Mouse (Mus musculus) thymus, postnatal 25 days (tissue): Measurements from ENCODE around the gene Ankrd63.

Experiments
- DNase-seq: peaks from one replicate; pipeline ENCODE4 v3.0.0; 2022

The Ankrd63 gene

DNA sequence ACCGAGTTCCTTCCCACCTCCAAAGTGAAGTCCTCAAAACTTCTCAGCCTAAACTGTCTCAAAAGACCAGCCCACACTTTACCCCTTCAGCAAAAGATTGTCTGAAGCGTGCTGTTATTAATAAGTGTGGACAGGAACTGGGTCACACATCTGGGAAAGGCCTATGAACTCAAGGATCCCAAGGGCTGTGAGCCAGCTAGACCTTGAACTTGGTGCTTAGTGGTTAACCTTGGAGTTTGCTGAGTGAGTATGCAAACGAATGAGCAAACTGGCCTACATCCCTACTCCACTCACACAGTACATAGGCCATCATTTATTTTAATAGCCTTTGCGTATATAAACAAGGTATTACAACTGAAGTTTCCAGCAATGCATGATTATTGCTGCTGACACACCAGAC lies 21.7 kb upstream of the Ankrd63 start:
- DNase-seq, result no peak

DNA sequence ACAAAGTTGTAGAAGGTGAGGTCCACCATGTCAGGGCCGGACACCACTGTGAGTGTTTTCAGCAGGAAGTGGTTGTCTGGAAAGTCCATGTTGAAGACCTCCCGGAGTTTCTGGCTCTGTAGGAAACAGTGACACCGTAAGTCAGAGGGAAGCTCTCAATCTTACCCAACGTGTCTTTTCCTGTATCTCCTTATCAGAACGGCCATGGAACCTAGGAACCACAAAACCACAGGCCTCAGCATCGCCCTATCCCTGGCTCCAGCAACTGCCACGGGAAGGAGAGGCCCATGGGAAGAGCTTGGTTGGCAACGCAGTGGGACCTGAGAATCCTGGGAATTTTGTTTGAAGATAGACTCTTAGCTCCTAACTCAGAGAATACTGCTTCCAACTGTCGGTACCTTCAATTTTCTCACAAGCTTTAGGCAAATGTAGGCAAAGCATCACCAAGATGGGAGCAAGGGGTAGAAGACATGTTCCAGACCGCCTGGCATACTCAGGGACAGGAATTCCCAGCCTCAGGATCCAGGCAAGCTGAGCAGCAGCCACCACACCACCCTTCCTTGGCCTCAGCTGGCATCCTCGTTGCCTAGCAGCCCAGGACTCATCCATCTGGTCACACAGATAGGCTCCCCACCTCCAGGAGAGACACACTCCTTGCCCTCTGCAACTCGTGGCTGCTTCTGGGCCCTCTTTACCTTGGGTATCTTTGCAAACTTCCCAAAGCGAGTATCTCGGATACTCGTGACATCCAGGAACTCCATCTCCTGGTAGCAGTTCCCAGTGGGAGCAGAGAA lies 20.1 kb upstream of the Ankrd63 start:
- DNase-seq, result no peak

DNA sequence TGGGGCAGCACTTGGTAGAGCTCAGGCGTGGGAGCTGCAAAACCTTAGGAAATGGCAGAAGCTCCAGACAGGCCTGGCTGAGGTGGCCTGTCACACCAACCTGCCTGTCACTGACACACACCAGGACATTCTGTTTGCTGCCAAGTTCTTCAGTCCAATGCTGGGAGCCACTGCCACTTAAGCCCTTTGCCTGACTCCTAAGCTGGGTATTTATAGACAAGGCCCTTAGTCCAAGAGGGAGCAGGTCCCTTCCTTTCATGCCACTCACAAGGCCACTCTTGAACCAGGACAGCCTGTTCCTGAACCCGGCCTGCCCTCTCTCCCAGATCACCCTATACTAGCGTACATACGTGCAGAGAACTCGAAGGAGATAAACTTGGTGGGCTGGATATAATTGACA lies 12.9 kb upstream of the Ankrd63 start:
- no peak for DNase-seq

DNA sequence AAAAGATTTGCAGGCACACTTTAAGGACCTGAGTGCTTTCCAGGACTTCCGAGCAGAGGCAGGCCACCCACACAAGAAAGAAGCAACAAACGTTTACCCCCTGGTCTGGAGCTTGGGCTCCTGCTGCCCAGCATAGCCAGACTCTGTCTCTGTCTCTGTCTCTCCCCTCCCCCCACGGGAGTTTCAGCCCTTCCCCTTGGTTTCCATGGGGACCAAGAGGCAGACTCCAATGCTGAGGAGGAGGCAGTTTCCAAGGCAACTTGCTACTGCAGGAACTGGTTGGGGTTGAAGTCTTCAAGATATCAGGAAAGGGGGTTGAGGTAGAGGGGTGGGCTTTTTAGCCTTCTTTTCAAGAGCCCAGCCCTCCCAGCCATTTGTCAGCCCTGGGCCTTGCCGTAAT lies 10.5 kb upstream of the Ankrd63 start:
- no peak for DNase-seq

DNA sequence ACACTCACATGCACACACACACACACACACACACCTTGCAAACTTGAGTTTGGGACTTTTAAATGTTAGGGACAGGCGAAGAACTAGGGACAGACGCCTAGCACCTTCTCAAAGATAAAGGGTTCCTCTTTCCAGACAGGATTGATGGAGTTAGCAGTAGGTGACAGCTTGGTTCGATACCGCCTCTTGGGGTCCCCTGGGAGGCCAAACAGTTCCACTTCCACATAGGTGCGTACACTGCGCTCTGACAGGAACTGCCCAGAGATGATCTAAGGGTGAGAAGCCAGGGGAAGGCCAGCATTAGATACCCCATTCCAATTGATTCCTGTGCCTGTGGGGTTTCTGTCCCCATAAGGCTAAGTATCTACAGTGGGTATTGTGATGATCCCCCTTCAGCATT lies 9.9 kb upstream of the Ankrd63 start:
- no peak for DNase-seq

DNA sequence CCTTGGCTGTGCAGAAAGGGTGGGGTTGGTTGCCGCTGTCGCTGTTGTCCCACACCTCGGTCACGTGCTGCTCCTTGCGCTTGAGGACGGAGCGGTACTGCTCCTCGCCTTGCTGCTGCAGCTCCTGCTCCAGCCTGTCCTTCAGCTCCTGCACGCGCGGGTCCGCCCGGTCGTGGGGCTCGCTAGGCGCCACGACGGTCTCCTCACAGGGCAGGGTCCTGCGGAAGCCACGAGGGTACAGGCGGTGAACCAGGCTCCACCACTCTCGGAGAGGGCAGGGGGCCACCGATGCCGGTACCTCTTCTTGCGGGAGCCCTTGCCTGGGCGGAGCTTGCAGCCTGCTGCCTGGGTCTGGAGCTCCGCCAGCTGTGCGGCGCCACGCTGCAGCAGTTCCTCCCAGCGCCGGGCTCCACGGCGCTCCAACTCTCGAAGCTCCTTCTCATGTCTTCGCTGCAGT lies 7.3 kb upstream of the Ankrd63 start:
- DNase-seq, result peak; percentile 38

DNA sequence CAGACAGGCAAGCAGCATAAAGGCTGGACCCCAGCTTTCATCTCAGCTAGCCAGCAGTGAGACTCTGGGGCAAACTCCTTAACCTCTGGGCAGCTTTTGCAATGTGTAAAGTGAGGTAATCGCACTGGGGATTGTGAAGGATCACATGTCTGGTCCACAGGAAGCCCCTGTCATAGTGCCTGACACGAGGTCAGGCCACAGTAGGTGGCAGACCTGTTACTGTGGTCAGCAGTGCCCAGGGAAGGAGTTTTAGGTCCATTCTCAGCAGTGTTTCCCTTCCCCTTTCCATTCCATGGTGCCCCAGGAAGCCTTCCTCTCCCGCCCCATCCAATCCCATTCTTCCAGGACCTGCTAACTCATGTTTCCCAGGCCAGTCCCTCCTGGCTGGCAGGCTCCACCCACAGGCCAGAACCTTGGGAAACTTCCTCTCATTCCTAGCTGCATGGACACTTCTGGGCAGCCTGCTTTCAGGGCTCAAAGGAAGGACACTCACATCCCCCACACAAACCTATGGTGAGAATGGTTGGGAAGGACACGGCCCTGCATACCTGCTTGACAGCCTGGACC lies 6.0 kb upstream of the Ankrd63 start:
- no peak for DNase-seq

DNA sequence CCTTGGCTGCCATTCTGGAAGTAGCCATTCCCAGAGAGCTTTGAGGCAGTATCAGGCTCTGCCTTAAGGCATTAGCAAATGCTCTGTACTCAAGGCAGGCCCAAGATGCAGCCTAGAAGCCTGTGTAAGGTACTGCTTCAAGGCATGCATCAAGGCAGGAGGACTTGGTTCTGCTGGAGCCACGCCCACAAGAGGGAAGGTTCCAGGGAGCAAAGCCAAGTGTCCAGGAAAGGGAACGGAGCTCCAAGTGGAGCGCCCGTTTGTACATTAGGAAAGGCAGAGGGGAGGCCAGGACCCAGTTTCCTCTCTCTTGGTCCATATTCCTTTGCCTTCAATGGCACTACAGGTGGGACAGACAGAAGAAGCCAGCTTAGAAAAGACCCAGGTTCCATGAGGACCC lies 4.7 kb upstream of the Ankrd63 start:
- no peak for DNase-seq

DNA sequence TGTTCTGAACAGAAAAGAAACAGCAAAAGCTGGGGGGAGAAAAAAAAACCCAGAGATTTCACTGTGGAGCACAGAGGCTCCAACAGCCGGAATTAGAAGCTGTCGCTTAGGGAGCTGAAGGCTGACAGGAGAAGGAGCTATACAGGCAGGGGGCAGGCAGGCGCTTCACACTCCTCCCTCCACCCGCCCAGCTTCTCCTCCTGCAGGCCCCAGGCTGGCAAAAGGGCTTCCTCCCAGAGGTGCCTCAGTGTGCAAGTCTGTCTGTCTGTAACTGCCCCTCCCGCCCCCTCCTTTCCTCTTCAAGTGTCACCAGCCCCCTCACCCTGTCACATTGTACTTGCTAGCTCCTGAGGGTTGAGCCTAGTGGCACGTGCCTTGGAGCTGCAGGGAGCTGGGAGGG lies 2.7 kb upstream of the Ankrd63 start:
- no peak for DNase-seq

DNA sequence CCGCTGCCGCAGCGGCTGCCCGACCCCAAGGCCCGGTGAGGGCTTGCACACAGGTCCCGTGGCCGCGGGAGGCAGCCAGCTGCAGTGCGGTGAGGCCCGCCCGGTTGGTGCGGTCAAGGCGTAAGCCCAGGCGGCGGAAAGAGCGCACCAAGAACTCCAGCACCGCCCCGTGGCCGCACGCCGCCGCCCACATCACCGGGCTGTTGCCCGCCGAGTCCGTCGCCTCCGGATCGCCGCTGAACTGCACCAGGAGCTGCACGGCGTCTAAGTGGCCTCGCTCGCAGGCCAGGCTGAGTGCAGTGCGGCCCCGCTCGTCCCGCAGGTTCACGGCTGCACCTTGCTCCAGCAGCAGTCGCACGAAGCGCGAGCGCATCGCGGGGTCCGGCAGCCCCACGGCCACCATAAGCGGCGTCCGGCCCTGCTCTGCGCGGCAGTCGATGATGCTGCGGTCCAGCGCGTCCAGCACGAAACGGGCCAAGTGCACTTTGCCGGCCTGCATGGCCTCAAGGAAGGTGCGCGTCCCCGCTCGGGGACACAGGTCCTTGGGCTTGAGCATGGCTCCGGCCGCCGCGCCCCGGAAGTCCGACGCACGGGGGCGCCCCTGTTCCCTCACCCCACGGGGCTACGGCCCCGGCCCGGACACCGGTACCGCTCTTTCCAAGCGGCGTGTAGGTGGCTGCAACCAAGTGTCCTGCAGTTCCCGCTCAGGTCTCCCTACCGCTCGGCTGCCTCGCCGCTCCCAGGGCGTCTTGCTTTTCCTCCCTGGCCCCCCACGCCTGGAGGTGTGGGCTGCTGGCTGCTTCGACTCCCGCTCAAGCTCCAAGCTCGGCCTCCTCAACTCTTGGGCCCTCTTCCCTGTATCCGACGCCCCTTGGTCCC lies 641 bp downstream of the Ankrd63 start:
- peak; percentile 38 for DNase-seq

DNA sequence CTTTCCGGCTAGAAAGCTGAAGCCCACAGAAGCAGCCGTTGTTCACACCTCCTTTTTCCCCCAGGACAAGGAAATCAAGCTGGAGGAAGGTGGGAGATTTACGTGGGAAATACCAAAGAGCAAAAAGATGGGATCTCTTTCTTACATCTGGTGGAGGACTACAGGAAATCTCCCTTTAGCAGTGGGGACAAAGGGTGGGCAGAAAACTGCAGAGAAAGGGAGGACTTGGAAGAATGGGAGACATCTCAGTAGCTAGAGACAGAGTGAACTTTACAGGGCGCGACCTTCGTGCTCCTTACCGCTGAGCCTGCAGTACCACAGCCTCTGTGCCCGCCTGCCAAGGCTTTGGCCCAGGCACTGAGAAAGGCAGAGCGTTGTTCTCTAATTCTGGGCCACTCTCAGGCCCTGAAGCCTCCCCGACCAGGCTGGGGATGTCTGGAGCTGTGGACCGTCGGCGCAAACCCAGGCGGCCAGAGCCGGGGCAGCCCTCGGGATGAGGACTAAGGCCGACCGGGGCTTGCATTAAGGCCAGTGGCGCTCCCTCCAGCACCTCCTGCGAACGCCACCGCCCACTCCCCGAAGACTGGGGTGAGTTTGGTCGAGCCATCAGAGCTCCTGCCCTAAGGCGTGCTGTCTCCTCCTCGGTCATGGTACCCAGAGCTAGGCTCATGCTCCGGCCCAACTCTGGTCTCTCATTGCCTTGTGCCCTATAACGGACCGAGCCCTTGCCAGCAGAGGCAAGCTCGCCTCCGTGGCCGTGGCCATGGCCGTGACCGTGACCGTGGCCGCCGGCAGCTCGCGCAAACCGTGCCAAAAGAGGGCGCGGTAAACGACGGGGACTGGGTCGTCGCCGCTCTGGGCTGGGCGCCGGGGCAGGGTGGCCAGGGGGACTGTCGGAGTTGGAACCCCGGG lies 1.5 kb downstream of the Ankrd63 start:
- no peak for DNase-seq

DNA sequence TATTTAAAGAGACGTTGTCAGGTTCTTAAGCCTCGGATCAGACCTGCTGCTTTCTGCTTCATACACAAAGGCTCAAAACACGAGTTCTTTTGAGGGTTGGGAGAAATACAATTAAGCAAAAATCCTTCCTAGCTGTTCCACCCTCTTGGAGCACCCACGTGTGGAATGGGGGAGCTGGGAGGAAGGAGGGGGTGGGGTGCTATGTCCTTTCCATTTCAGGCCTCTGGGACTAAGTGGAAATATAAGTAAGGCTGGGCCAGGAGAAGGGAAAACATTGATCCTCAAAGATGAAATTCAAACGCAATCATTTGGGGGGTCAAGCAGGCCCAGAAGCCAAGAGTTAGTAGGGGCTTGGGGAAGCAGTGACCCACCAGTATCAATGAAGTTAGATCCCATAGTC lies 2.6 kb downstream of the Ankrd63 start:
- DNase-seq, result no peak

DNA sequence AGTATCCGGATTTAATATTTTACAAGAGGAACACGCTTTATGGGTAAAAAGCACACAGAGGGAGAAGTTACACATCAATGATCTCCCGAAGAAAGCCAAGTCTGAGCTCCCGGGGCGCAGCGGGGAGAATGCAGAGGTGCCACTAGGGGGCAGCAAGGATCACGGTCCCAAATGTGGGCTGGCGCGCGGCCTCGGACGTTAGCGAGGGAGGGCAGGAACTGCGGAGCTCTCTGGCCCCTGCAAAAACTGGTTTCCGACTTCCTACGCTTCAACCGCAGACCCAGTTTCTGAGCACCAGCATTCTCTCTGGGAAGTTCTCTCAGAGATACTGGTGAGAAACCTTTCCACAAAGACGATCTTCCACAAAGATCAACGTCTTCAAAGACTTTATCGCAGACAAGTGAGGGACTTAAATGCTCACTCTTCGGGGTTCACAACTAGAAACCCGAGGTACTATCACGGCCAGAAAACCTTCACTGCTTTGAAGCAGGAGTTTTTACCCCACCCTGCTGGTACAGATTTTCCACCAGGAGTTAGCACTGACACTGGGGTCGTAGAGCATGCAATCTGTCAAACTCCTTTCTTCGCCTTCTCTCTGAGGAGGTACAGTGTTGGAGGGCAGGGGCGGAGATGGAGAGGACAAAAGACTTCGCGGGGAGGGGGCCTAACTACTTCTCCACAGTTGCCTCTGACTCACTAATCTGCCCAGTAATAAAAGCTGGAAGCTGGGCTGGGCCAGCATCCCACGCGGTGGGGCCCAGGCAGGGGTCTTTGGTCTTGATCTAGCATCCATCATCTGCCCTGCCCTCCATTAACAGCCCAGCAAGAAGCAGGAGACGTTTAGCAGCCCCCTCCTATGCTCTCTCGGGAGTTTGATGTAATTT lies 3.3 kb downstream of the Ankrd63 start:
- DNase-seq, result peak; percentile 83

DNA sequence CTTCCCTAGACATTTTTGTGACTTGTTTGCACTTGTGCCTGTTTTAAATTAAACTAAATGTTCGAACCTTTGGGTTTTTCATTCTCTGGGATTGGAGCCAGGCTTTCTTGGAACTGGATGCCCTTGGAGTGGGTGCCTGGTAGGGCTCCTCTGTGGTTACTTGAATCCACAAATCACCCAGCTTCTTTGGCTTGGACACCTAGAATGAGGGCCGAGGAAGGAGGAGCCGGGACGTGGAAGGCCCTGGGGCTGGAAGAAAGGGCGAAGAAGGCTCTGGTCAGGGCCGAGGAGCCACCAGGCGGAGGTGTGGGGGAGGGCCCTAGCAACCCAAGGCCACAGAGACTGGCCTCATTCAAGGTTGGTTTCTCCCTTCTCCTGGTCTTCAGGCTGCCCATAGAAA lies 5.8 kb downstream of the Ankrd63 start:
- DNase-seq, result no peak

DNA sequence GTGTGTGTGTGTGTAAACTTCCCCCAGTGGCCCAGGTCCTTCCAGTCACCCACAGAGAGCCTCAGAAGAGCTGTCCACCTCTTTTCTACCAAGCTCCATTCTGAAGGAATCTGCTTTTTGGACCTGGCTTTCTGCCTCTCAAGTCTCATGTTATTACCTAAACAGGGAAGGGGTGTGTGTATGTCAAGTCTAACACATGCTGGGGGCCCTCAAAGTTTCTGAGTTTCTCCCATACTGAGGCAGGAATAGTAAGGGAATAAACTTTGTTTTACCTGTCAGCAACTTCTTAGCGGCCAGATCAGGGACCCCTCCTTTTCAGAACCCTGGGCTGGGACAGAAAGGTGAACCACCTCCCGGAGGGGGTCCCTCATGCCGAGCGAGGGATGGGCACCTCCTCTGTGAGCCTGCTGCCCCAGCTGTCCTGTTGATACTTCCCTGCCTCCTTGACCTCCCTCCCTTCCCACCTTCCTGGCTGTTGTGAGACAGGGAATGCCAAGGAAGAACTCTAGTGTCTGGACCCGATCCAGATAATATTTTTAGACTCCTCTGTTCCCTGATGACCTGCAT lies 6.4 kb downstream of the Ankrd63 start:
- DNase-seq, result no peak

DNA sequence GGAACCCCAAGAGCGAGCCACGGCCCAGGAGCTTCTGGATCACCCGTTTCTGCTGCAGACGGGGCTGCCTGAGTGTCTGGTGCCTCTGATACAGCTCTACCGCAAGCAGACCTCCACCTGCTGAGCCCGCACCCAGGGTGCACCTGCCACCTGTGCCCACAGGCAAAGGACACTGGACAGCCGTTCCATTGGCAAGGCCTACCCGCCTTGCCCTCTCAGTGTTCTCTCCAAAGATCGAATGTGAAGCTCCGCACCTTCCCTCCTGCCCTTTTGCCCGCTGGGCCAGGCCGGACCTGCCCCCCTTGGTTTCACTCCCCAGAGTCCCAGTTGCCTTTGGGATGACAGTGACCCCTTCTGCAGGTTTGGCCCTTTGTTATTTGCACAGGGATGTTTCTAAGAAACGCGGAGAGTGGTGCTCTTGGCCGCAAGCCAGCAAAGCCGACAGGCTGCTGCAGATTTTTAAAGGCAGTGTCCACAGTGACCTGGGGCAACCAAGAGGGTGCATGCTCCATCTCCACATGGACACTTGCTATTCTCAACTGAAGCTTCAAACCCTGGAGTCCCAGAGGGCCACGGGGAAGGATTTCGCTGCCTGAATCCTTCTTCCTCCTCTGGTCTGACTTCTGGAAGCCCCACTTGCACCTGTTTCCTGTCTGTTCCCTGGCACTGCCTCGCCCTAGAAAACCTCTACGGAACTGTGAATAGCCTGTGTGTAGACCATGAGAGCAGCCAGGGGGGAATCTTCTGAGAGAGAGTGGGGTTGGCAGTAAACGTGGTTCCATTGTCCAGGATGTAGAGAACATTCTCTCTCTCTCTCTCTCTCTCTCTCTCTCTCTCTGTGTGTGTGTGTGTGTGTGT lies 7.1 kb downstream of the Ankrd63 start:
- peak; percentile 43 for DNase-seq

DNA sequence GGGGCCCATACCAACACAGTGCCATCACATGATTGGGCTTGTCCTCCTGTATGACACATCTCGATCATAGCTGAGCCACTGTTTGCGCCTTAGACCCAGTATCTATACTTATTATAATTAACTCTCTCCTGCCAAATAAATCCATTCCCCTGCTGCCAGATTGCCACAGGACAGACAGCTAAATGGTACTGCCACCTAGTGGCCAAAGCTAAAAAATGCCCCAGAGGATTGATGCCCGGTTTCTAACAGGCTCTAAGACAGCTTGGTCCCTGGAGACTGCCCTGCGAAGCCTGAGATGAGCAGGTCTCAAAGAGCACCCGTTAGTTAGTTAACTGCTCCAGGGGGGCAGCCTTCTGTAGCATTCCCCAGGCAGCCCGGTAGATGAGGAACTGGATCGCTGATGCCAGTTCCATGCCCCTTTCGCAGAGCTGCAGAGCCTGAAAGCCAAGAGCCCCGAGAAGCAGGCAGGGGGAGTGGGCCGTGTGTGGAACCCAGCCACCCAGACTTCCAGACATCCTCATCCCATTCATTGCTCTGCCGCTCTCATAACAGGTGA lies 8.0 kb downstream of the Ankrd63 start:
- DNase-seq, result peak; percentile 69

DNA sequence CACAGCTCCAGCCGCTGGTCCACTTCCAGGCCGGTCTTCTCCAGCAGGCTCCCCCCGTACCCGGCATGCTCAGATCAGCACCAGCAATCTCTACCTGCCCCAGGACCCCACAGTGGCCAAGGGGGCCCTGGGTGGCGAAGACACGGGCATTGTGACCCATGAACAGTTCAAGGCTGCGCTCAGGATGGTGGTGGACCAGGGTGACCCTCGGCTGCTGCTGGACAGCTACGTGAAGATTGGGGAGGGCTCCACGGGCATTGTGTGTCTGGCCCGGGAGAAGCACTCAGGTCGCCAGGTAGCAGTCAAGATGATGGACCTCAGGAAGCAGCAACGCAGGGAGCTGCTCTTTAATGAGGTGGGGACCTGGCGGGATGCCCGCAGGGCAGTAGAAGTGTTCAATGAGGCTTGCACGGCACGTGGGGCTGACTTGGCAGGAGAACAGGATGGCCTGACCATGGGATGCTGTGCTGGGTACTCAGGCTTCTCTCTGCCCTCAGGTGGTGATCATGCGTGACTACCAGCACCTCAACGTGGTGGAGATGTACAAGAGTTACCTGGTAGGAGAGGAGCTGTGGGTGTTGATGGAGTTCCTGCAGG lies 10.3 kb downstream of the Ankrd63 start:
- no peak for DNase-seq

DNA sequence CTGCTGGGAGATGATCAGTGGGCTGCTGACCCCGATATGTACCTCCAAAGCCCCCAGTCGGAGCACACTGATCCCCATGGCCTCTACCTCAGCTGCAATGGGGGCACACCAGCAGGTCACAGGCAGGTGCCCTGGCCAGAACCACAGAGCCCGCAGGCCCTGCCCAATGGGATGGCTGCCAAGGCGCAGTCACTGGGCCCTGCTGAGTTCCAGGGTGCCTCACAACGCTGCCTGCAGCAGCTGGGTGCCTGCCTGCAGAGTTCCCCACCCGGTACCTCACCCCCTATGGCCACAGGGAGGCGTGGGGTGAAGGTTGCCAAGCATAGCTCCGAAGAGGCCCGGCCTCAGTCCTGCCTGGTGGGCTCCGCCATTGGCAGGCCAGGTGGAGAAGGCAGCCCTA lies 13.9 kb downstream of the Ankrd63 start:
- DNase-seq, result no peak

DNA sequence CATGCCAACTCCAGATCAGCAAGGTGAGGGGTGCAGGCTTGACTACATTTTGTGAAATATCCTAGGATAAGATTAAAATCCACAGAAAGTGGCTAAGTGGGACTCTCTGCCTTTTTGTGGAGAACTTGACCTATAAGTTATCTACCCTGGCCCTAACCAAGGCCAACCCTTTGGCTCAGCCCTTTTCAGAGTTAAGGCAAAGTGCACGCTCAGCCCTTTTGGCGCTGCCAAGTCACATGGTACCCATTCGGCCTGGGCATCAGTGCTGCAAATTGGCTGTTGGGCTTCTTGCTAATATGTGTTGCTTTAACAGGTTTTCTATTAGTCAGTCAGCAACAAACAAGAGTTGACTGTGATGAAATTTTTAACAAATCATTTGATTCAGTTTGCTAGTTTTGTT lies 16.0 kb downstream of the Ankrd63 start:
- no peak for DNase-seq
